8 mouse cellular contexts compared by ENCODE assay signal in the genomic region with DNA sequence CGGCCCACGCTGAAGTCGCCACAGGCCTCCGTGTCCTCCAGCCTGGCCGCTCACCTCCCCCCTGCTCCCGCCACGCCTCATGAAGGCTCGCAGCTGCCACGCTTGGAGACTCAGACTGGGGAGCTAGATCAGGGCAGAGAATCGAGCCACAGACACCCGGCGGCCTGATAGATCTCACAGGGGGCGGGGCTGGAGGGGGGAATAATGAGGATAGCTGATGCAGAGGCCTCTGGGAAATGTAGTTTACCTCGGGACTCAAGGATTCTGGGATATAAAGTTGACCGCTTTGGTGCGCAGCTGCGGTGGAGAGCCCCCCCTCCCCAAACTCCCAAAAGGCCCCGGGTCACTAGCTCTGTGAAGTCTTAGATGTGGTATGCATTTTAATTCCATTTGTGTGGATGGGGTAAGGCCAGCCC. TPM values are rescaled to one million over a fixed set of nuclear protein-coding genes. Genes with fewer than 3 reads are reported as not detected.
DNase-seq lines count a peak whose midpoint lies in the region; ATAC-seq and TF ChIP-seq lines count a peak whose summit lies in the region.

Gene Zfp354b (minus strand): TSS at position 183 of the 416 bp plus-strand sequence.

- peak within 1 kb of the TSS; percentile 82 for H3K4me2 ChIP-seq in forebrain, embryonic 15.5 days (replicated peaks)
- H3K4me2 ChIP-seq in liver, embryonic 15.5 days, result peak within 1 kb of the TSS; percentile 78
- peak within 1 kb of the TSS; percentile 90 for H3K4me2 ChIP-seq in neural tube, embryonic 13.5 days

- H3ac ChIP-seq in C2C12 (ENCODE audit: control insufficient read depth, insufficient read length, low read depth), result peak within 1 kb of the TSS; percentile 63

- no peak within 1 kb of the TSS for H3K4me3 ChIP-seq in C2C12 (ENCODE audit: insufficient read depth, poor library complexity, severe bottlenecking)
- peak within 1 kb of the TSS; percentile 83 for H3K4me3 ChIP-seq in forebrain, embryonic 15.5 days
- H3K4me3 ChIP-seq in liver, embryonic 15.5 days (replicated peaks), result peak within 1 kb of the TSS; percentile 60
- H3K4me3 ChIP-seq in neural tube, embryonic 13.5 days, result peak within 1 kb of the TSS; percentile 60

- intact Hi-C loops in heart, postnatal 14 days (cut with DNase I), result loop anchor here (5.0 to 10.0 kb wide), 2 partner anchors 126 to 333 kb away; partner anchors contain the start of genes BC049762, Clk4 and Zfp354a

- no peaks in the 10 kb centered on the region for H3K79me3 ChIP-seq in C2C12 (ENCODE audit: low read depth)

- peak; percentile 73 to 79 for DNase-seq in heart, postnatal 14 days
- DNase-seq in large intestine, adult 2 months (ENCODE audit: low read depth, low spot score), result peak; percentile 50
- peak; percentile 93 for DNase-seq in telencephalon, adult 2 months (ENCODE audit: low read depth, low spot score)

- no peak for TF ChIP-seq CTCF in C2C12 (IDR thresholded peaks at IDR 0.05; ENCODE audit: control insufficient read depth, insufficient read depth, insufficient read length)

- no peaks in the 10 kb centered on the region for H3K79me2 ChIP-seq in C2C12 (ENCODE audit: control insufficient read depth, insufficient read depth)

- peak within 1 kb of the TSS; percentile 85 for H3K9ac ChIP-seq in forebrain, embryonic 15.5 days (replicated peaks)
- peak within 1 kb of the TSS; percentile 30 for H3K9ac ChIP-seq in liver, embryonic 15.5 days
- peak within 1 kb of the TSS; percentile 84 for H3K9ac ChIP-seq in neural tube, embryonic 13.5 days

- H3K9me3 ChIP-seq in forebrain, embryonic 15.5 days, result no peaks in the 10 kb centered on the region
- H3K9me3 ChIP-seq in liver, embryonic 15.5 days (replicated peaks), result no peaks in the 10 kb centered on the region
- no peaks in the 10 kb centered on the region for H3K9me3 ChIP-seq in neural tube, embryonic 13.5 days

- no peaks in the 10 kb centered on the region for H3K36me3 ChIP-seq in C2C12 (ENCODE audit: control insufficient read depth, insufficient read depth)
- no peaks in the 10 kb centered on the region for H3K36me3 ChIP-seq in forebrain, embryonic 15.5 days
- no peaks in the 10 kb centered on the region for H3K36me3 ChIP-seq in liver, embryonic 15.5 days (replicated peaks)
- no peaks in the 10 kb centered on the region; the same call in 1 of the 2 replicates for H3K36me3 ChIP-seq in neural tube, embryonic 13.5 days

- peaks cover 13% of the 10 kb centered on the region for H3K27me3 ChIP-seq in C2C12 (ENCODE audit: control insufficient read depth, insufficient read depth, insufficient read length)
- no peaks in the 10 kb centered on the region for H3K27me3 ChIP-seq in forebrain, embryonic 15.5 days
- H3K27me3 ChIP-seq in liver, embryonic 15.5 days, result peaks cover 26% of the 10 kb centered on the region
- H3K27me3 ChIP-seq in neural tube, embryonic 13.5 days, result no peaks in the 10 kb centered on the region

- peak within 1 kb of the TSS; percentile 74 for H3K27ac ChIP-seq in forebrain, embryonic 15.5 days (replicated peaks)
- H3K27ac ChIP-seq in liver, embryonic 15.5 days (replicated peaks), result no peak within 1 kb of the TSS
- peak within 1 kb of the TSS; percentile 82 for H3K27ac ChIP-seq in neural tube, embryonic 13.5 days (replicated peaks)

- peak; percentile 96 for ATAC-seq in cerebellum, adult (ENCODE audit: insufficient number of reproducible peaks, low FRiP score, low TSS enrichment)
- peak; percentile 96 for ATAC-seq in forebrain, embryonic 15.5 days (replicated peaks)
- ATAC-seq in liver, embryonic 15.5 days (ENCODE audit: insufficient read depth), result peak; percentile 70
- ATAC-seq in neural tube, embryonic 13.5 days (ENCODE audit: low read depth), result peak; percentile 96

- peaks cover 9% of the 10 kb centered on the region; the same call in 1 of the 2 replicates for H3K4me1 ChIP-seq in forebrain, embryonic 15.5 days
- H3K4me1 ChIP-seq in liver, embryonic 15.5 days (replicated peaks), result 0 out of 2 replicates have a peak, but pooled peaks cover 3% of the 10 kb centered on the region
- peaks cover 13% of the 10 kb centered on the region for H3K4me1 ChIP-seq in neural tube, embryonic 13.5 days (replicated peaks)

- 2% methylated on average over 18 of the region's 18 CpGs for WGBS in forebrain, embryonic 15.5 days
- WGBS in large intestine, adult 2 months, result 0% methylated on average over 18 of the region's 18 CpGs
- WGBS in liver, embryonic 15.5 days (ENCODE audit: insufficient replicate concordance), result under 1% methylated on average over 18 of the region's 18 CpGs
- WGBS in neural tube, embryonic 13.5 days, result under 1% methylated on average over 18 of the region's 18 CpGs

TF ChIP-seq in C2C12, 6 proteins besides CTCF, POLR2A, EP300 and RAD21:
- TF ChIP-seq USF1 (IDR thresholded peaks at IDR 0.05; ENCODE audit: low read depth) (no peak), FOSL1 (IDR thresholded peaks at IDR 0.05; ENCODE audit: insufficient read depth, low read length, poor library complexity, severe bottlenecking) (no peak), CEBPB (IDR thresholded peaks at IDR 0.05; ENCODE audit: low read depth) (no peak), MAX (IDR thresholded peaks at IDR 0.05) (no peak), MYOD1 (IDR thresholded peaks at IDR 0.05; ENCODE audit: control insufficient read depth, insufficient read length, low read depth) (no peak), MYOG (IDR thresholded peaks at IDR 0.05; ENCODE audit: control insufficient read depth, extremely low read depth, insufficient read length) (no peak)

RNA-seq across cellular contexts. Expression of gene Zfp354b, which starts in this region (rescaled TPM):
- polyA plus RNA-seq in C2C12 (2012; fragmentation: generic; extraction: Trizol), result 0.11 TPM
- 3.6 and 3.7 TPM in 2 replicates for polyA plus RNA-seq in forebrain, embryonic 15.5 days (2015; fragmentation: Nextera tagmentation; extraction: Ambion mirVana)
- total RNA-seq in heart, postnatal 14 days (2021), result 1 to 10 TPM in 1 of 2 experiments, under 1 TPM in 1; 0.96 to 1.7 TPM
- polyA plus RNA-seq in large intestine, adult 2 months (2012; rRNA removed), result 0.04 TPM in 1 of 2 replicates, not detected in the other
- 0.14 TPM in 1 of 2 replicates, not detected in the other for polyA plus RNA-seq in liver, embryonic 15.5 days (2015; fragmentation: Nextera tagmentation; extraction: Ambion mirVana)
- 3.2 and 4.1 TPM in 2 replicates for polyA plus RNA-seq in neural tube, embryonic 13.5 days (2015; fragmentation: Nextera tagmentation; extraction: Ambion mirVana)

Comparison
In these comparisons a context has a peak if more than half of its experiments do, and no peak if none do; other contexts are left out.
1. Peak in DNase-seq in large intestine, adult 2 months; RNA of the gene not detected or under 1 TPM.
2. Peak in ATAC-seq, H3K4me3 ChIP-seq, H3K9ac ChIP-seq and H3K4me2 ChIP-seq in liver, embryonic 15.5 days; RNA of the gene not detected or under 1 TPM.
3. H3K9ac ChIP-seq: peak in every context shown above with its lines; median percentile 85 in forebrain, embryonic 15.5 days; 84 in neural tube, embryonic 13.5 days; 30 in liver, embryonic 15.5 days.